Mouse (Mus musculus) heart, postnatal 0 days (tissue): ENCODE measurements around the gene Serpine3.

Experiments
- CTCF ChIP-seq: IDR thresholded peaks from 2 replicates; pipeline ENCODE4 v1.5.1; 2016; ENCODE audit warnings: antibody characterized with exemption, control low read depth, low read depth
- EP300 ChIP-seq: IDR thresholded peaks from 2 replicates; pipeline ENCODE4 v1.6.1; 2016; ENCODE audit warnings: antibody characterized with exemption, low read depth

DNA sequence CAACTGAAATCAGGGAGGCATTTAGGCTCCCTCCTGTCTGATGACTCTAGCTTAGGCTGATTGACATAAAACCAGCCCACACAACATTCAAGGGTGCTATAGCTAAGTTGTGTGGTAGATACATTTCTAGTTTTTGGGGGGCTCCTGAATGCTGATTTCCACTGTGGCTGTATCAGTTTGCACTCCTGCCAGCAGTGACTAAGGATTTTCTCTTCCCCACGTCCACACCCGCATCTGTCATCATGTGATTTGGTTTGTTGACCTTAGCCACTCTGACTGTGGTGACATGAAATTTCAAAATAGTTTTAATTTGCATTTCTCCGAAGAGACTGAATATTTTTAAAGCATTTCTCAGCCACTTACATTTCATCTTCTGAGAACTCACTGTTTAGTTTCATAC is 6.0 kb upstream of the Serpine3 start:
- TF ChIP-seq CTCF (no peak), EP300 (no peak)
